Mouse (Mus musculus) liver, postnatal 0 days (tissue): ENCODE measurements around the gene Itga2b. TPM values are rescaled to one million over a fixed set of nuclear protein-coding genes. Genes with fewer than 3 reads are reported as not detected.
A peak's percentile ranks its signal among the peaks of the same experiment; 100 is the strongest.

ENCODE experiments used
- ATAC-seq: fragments of 200-750 bp; cut with Nextera tagmentation; 2 replicates; pipeline ENCODE4 v1.8.0; 2017; ENCODE audit warnings: mild to moderate bottlenecking, moderate library complexity
- DNase-seq: peaks from one replicate; pipeline ENCODE4 v3.0.0-alpha.2; 2016
- H3K27ac ChIP-seq: fragments of 300-500 bp; sonication (generic); 2 replicates; pipeline ENCODE4 v1.5.1; 2014; ENCODE audit warnings: antibody characterized with exemption, moderate library complexity, mild to moderate bottlenecking, low read depth
- H3K27me3 ChIP-seq: fragments of 300-500 bp; sonication (generic); 2 replicates; pipeline ENCODE4 v1.6.1; 2014; ENCODE audit warnings: low read length, control low read depth, mixed read lengths; ENCODE audit not compliant: insufficient read depth
- H3K36me3 ChIP-seq: fragments of 300-500 bp; sonication (generic); replicated peaks from 2 replicates; pipeline ENCODE4 v1.6.1; 2014; ENCODE audit warnings: mild to moderate bottlenecking, control low read depth, low read length, moderate library complexity, mixed read lengths; ENCODE audit not compliant: insufficient read depth
- H3K4me1 ChIP-seq: fragments of 300-500 bp; sonication (generic); 2 replicates; pipeline ENCODE4 v1.6.1; 2014; ENCODE audit warnings: antibody characterized with exemption, mild to moderate bottlenecking, control low read depth; ENCODE audit not compliant: insufficient read depth
- H3K4me2 ChIP-seq: fragments of 300-500 bp; sonication (generic); 2 replicates; pipeline ENCODE4 v1.6.1; 2014; ENCODE audit warnings: low read depth, mild to moderate bottlenecking, low read length, moderate library complexity, mixed read lengths
- H3K4me3 ChIP-seq: fragments of 300-500 bp; sonication (generic); 2 replicates; pipeline ENCODE4 v1.5.1; 2014; ENCODE audit warnings: low read depth, low read length
- H3K9ac ChIP-seq: fragments of 300-500 bp; sonication (generic); replicated peaks from 2 replicates; pipeline ENCODE4 v1.6.1; 2014; ENCODE audit warnings: mild to moderate bottlenecking, moderate library complexity
- H3K9me3 ChIP-seq: fragments of 300-500 bp; sonication (generic); 2 replicates; pipeline ENCODE4 v1.6.1; 2016; ENCODE audit warnings: mild to moderate bottlenecking, control low read depth, low read length, mixed read lengths
- CTCF ChIP-seq: sonication (generic); IDR thresholded peaks from 2 replicates; pipeline ENCODE4 v1.5.1; 2016; ENCODE audit warnings: antibody characterized with exemption, low read depth
- EP300 ChIP-seq: IDR thresholded peaks from 2 replicates; pipeline ENCODE4 v1.6.1; 2016; ENCODE audit warnings: antibody characterized with exemption, low read depth, mild to moderate bottlenecking
- WGBS: fragments of 180-500 bp; shearing (Covaris S2); extraction: QIAGEN DNeasy Blood & Tissue Kit; methylation state at CpG from one replicate; pipeline ENCODE4 v1.1.7; 2014; ENCODE audit not compliant: insufficient replicate concordance; 5-methylcytosine and 5-hydroxymethylcytosine counted together
- polyA plus RNA-seq: library from polyadenylated mRNA; unstranded; fragments of >200 nt; fragmentation: Nextera tagmentation; extraction: Ambion mirVana; gene quantifications from 2 replicates; pipeline ENCODE4 v1.2.1, GENCODE M21; 2015

The Itga2b gene
- polyA plus RNA-seq, 1 experiment from 2014 or later, result 44.8 TPM

GRCm38 (mm10) chr11:102480897-102481296, 11.0 kb upstream of the Itga2b start:
- TF ChIP-seq EP300 (no peak), CTCF (peak; percentile 34)
- no peak overlapping the region for H3K4me2 ChIP-seq
- no peaks in the 10 kb centered on the region for H3K9me3 ChIP-seq
- no peak overlapping the region for H3K27ac ChIP-seq
- DNase-seq, result no peak
- H3K4me1 ChIP-seq, result no peaks in the 10 kb centered on the region
- H3K4me3 ChIP-seq, result no peak overlapping the region
- H3K27me3 ChIP-seq, result no peaks in the 10 kb centered on the region
- no peak overlapping the region for H3K9ac ChIP-seq
- ATAC-seq, result no peak
- 94% methylated on average over 4 of the region's 4 CpGs for WGBS
- H3K36me3 ChIP-seq, result peaks cover 59% of the 10 kb centered on the region

GRCm38 (mm10) chr11:102480111-102480510, 10.2 kb upstream of the Itga2b start:
- no peak for TF ChIP-seq CTCF
- no peak for TF ChIP-seq EP300
- Histone ChIP-seq H3K4me2 (no peak overlapping the region), H3K4me1 (no peaks in the 10 kb centered on the region), H3K9me3 (no peaks in the 10 kb centered on the region), H3K27ac (no peak overlapping the region), H3K9ac (no peak overlapping the region), H3K27me3 (no peaks in the 10 kb centered on the region), H3K36me3 (peaks cover 52% of the 10 kb centered on the region), H3K4me3 (no peak overlapping the region)
- no peak for DNase-seq
- 97% methylated on average over 15 of the region's 15 CpGs for WGBS
- ATAC-seq, result no peak

GRCm38 (mm10) chr11:102479581-102479980, 9.7 kb upstream of the Itga2b start:
- Histone ChIP-seq H3K4me3 (no peak overlapping the region), H3K4me2 (no peak overlapping the region), H3K9ac (no peak overlapping the region), H3K36me3 (peaks cover 46% of the 10 kb centered on the region), H3K27me3 (no peaks in the 10 kb centered on the region), H3K9me3 (no peaks in the 10 kb centered on the region), H3K27ac (no peak overlapping the region), H3K4me1 (no peaks in the 10 kb centered on the region)
- ATAC-seq, result no peak
- WGBS, result 95% methylated on average over 23 of the region's 23 CpGs
- DNase-seq, result no peak
- TF ChIP-seq EP300 (no peak), CTCF (no peak)

- H3K27ac ChIP-seq, result no peak overlapping the region
- ATAC-seq (no peak; the same call in 1 of the 2 replicates), DNase-seq (no peak)
- no peaks in the 10 kb centered on the region for H3K9me3 ChIP-seq
- H3K4me2 ChIP-seq, result no peak overlapping the region
- H3K4me3 ChIP-seq, result no peak overlapping the region
- no peak for TF ChIP-seq CTCF
- no peak for TF ChIP-seq EP300
- no peaks in the 10 kb centered on the region for H3K27me3 ChIP-seq
- WGBS, result 85% methylated on average over 3 of the region's 3 CpGs
- peaks cover 44% of the 10 kb centered on the region for H3K36me3 ChIP-seq
- H3K4me1 ChIP-seq, result no peaks in the 10 kb centered on the region
- H3K9ac ChIP-seq, result no peak overlapping the region
Measured at GRCm38 (mm10) chr11:102478671-102479070, 8.7 kb upstream of the Itga2b start.

GRCm38 (mm10) chr11:102475027-102475426, 5.1 kb upstream of the Itga2b start:
- no peak overlapping the region for H3K27ac ChIP-seq
- no peak for ATAC-seq

GRCm38 (mm10) chr11:102467041-102467631, 2.8 kb downstream of the Itga2b start:
- Histone ChIP-seq H3K4me1 (peaks cover 24% of the 10 kb centered on the region), H3K27ac (peak overlapping the region; percentile 61; the same call in 1 of the 2 replicates)

More at GRCm38 (mm10) chr11:102475027-102475426, 5.1 kb upstream of the Itga2b start:
- H3K9me3 ChIP-seq, result no peaks in the 10 kb centered on the region
- H3K4me3 ChIP-seq, result no peak overlapping the region
- H3K36me3 ChIP-seq, result peaks cover 23% of the 10 kb centered on the region
- WGBS, result 71% methylated on average over 3 of the region's 3 CpGs
- DNase-seq, result no peak
- TF ChIP-seq EP300 (no peak), CTCF (no peak)
- no peak overlapping the region for H3K4me2 ChIP-seq
- no peak overlapping the region for H3K9ac ChIP-seq
- no peaks in the 10 kb centered on the region for H3K27me3 ChIP-seq
- H3K4me1 ChIP-seq, result peaks cover 6% of the 10 kb centered on the region; the same call in 1 of the 2 replicates

More at GRCm38 (mm10) chr11:102467041-102467631, 2.8 kb downstream of the Itga2b start:
- peak; percentile 97 for DNase-seq
- peak overlapping the region; percentile 46 for H3K4me3 ChIP-seq
- peak overlapping the region; percentile 52 for H3K9ac ChIP-seq
- 0% methylated on average over 30 of the region's 37 CpGs for WGBS
- peak; percentile 94 for ATAC-seq
- no peaks in the 10 kb centered on the region for H3K27me3 ChIP-seq
- peak overlapping the region; percentile 97 for H3K4me2 ChIP-seq
- no peaks in the 10 kb centered on the region for H3K36me3 ChIP-seq
- H3K9me3 ChIP-seq, result no peaks in the 10 kb centered on the region
- TF ChIP-seq CTCF (no peak), EP300 (no peak; the same call in 1 of the 2 replicates)
